ENCODE assay signal across 9 mouse cellular contexts in the genomic region with DNA sequence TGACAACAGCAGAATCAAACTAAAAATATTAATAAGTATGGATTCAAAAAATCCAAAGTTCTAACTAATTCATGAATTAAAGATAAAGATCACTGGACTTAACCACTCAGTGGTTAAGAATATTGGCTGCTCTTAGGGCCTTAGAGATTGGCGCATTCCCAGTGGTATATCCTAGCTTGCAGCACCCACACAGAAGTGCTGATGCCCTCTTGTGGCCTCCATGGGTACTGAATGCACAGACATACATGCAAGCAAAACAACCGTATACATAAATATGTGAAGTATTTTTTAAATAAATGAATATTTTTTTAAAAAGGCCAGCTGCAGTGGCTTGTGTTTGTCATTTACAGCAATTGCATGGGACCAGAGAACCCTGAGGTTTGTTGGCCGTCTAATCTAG. TPM values are rescaled to one million over a fixed set of nuclear protein-coding genes. Genes with fewer than 3 reads are reported as not detected.
A peak's percentile ranks its signal among the peaks of the same experiment; 100 is the strongest.
DNase-seq lines count a peak whose midpoint lies in the region; ATAC-seq and TF ChIP-seq lines count a peak whose summit lies in the region.
"Had no signal": no experiment of that assay in that cellular context is flagged by ENCODE, and none has a peak within 500 bp of the region (broad histone marks: within the 10 kb centered on the region; RNA-seq: fewer than 3 reads in every experiment).

No protein-coding gene starts in this region.

- peak; percentile 88 for DNase-seq in 416B (ENCODE audit: low read depth)
- peak; percentile 69 for DNase-seq in c-Kit-positive CD71-positive TER-119-negative erythroid progenitor cells, embryonic 14.5 days (ENCODE audit: low read depth)
- DNase-seq in forebrain, postnatal 0 days = peak; percentile 86
- DNase-seq in kidney, postnatal 10 days = peak; percentile 90
- peak; percentile 94 for DNase-seq in lung, embryonic 14.5 days
- DNase-seq in right cerebral cortex, postnatal 4 days = peak; percentile 82
- DNase-seq in urinary bladder, postnatal 4 days (ENCODE audit: low spot score in 2 of 2) = peak; percentile 55 to 79

- no peak for TF ChIP-seq EP300 in ES-Bruce4 (IDR thresholded peaks at IDR 0.05; ENCODE audit: insufficient read depth, low read depth, low read length)

- H3K36me3 ChIP-seq in ES-Bruce4 (ENCODE audit: control insufficient read depth, insufficient read depth, low read length, poor library complexity, severe bottlenecking) = no peaks in the 10 kb centered on the region; the same call in 1 of the 2 replicates
- H3K36me3 ChIP-seq in forebrain, postnatal 0 days (ENCODE audit: insufficient read depth) = peaks cover 23% of the 10 kb centered on the region; the same call in 1 of the 2 replicates
- peaks cover 8% of the 10 kb centered on the region; the same call in 1 of the 2 replicates for H3K36me3 ChIP-seq in lung, embryonic 14.5 days (ENCODE audit: insufficient read depth)

- no peaks in the 10 kb centered on the region for H3K27me3 ChIP-seq in ES-Bruce4 (ENCODE audit: control insufficient read depth, insufficient read depth, low read length, poor library complexity, severe bottlenecking)
- no peaks in the 10 kb centered on the region for H3K27me3 ChIP-seq in forebrain, postnatal 0 days (ENCODE audit: insufficient read depth, low read length)
- H3K27me3 ChIP-seq in lung, embryonic 14.5 days (ENCODE audit: insufficient read depth, low read length) = no peaks in the 10 kb centered on the region

- TF ChIP-seq CTCF in ES-Bruce4 (IDR thresholded peaks at IDR 0.05; ENCODE audit: low read depth, low read length) = peak; percentile 69
- TF ChIP-seq CTCF in forebrain, postnatal 0 days (IDR thresholded peaks at IDR 0.05; ENCODE audit: low read depth) = peak; percentile 90
- peak; percentile 86 for TF ChIP-seq CTCF in lung, embryonic 14.5 days (IDR thresholded peaks at IDR 0.05; ENCODE audit: low read depth)

- H3K4me1 ChIP-seq in ES-Bruce4 (ENCODE audit: control insufficient read depth, insufficient read depth, low read length) = no peaks in the 10 kb centered on the region
- no peaks in the 10 kb centered on the region for H3K4me1 ChIP-seq in forebrain, postnatal 0 days (ENCODE audit: insufficient read depth)
- H3K4me1 ChIP-seq in lung, embryonic 14.5 days (ENCODE audit: insufficient read depth) = no peaks in the 10 kb centered on the region

- no peak overlapping the region for H3K9ac ChIP-seq in ES-Bruce4 (ENCODE audit: low read depth, poor library complexity, severe bottlenecking)
- no peak overlapping the region for H3K9ac ChIP-seq in forebrain, postnatal 0 days
- no peak overlapping the region for H3K9ac ChIP-seq in lung, embryonic 14.5 days

- no peak overlapping the region for H3K4me3 ChIP-seq in ES-Bruce4 (ENCODE audit: low read depth, low read length)
- H3K4me3 ChIP-seq in forebrain, postnatal 0 days (ENCODE audit: low read depth, low read length) = no peak overlapping the region
- H3K4me3 ChIP-seq in lung, embryonic 14.5 days (ENCODE audit: low read depth, low read length) = no peak overlapping the region

- H3K27ac ChIP-seq in ES-Bruce4 (ENCODE audit: insufficient read depth, low read length) = no peak overlapping the region
- no peak overlapping the region for H3K27ac ChIP-seq in forebrain, postnatal 0 days (ENCODE audit: low read depth, low read length)
- no peak overlapping the region for H3K27ac ChIP-seq in lung, embryonic 14.5 days (ENCODE audit: low read depth)

- ATAC-seq in forebrain, postnatal 0 days = peak; percentile 69
- no peak for ATAC-seq in lung, embryonic 14.5 days (ENCODE audit: insufficient read depth)

- no peak for TF ChIP-seq POLR2A in ES-Bruce4 (IDR thresholded peaks at IDR 0.05; ENCODE audit: insufficient read depth, low read length)

- 59% methylated on average over 3 of the region's 3 CpGs for WGBS in forebrain, postnatal 0 days
- 57% methylated on average over 3 of the region's 3 CpGs for WGBS in lung, embryonic 14.5 days

- no peak overlapping the region for H3K4me2 ChIP-seq in forebrain, postnatal 0 days (ENCODE audit: low read depth)
- no peak overlapping the region for H3K4me2 ChIP-seq in lung, embryonic 14.5 days

- H3K9me3 ChIP-seq in ES-Bruce4 (replicated peaks; ENCODE audit: control insufficient read depth, insufficient read depth, low read length, poor library complexity, severe bottlenecking) = no peaks in the 10 kb centered on the region
- no peaks in the 10 kb centered on the region for H3K9me3 ChIP-seq in forebrain, postnatal 0 days (ENCODE audit: low read length)
- H3K9me3 ChIP-seq in lung, embryonic 14.5 days (ENCODE audit: low read depth, low read length) = no peaks in the 10 kb centered on the region

RNA-seq across cellular contexts. Expression of a gene that starts 48.0 kb away (rescaled TPM):
- 0.76 and 0.79 TPM in 2 replicates for polyA plus RNA-seq in ES-Bruce4 (2011; ENCODE audit: insufficient read depth, insufficient read length, low read depth, missing spikeins)
- total RNA-seq in forebrain, postnatal 0 days (2014; rRNA removed) = 0.08 and 0.24 TPM in 2 replicates
- polyA plus RNA-seq in forebrain, postnatal 0 days (2015; fragmentation: Nextera tagmentation; extraction: Ambion mirVana) = 0.15 and 0.34 TPM in 2 replicates
- polyA plus RNA-seq in lung, embryonic 14.5 days (2014; fragmentation: Nextera tagmentation; extraction: Ambion mirVana) = 0.04 and 0.09 TPM in 2 replicates
- polyA plus RNA-seq: large intestine, adult 2 months had no signal

RNA-seq across cellular contexts. Expression of a gene that starts 57.3 kb away (rescaled TPM):
- 26.3 and 28.9 TPM in 2 replicates for polyA plus RNA-seq in ES-Bruce4 (2011; ENCODE audit: insufficient read depth, insufficient read length, low read depth, missing spikeins)
- 33.9 and 37.5 TPM in 2 replicates for total RNA-seq in forebrain, postnatal 0 days (2014; rRNA removed)
- polyA plus RNA-seq in forebrain, postnatal 0 days (2015; fragmentation: Nextera tagmentation; extraction: Ambion mirVana) = 33.4 and 34.6 TPM in 2 replicates
- 64.1 and 66.0 TPM in 2 replicates for polyA plus RNA-seq in lung, embryonic 14.5 days (2014; fragmentation: Nextera tagmentation; extraction: Ambion mirVana)
